Mouse (Mus musculus): Measurements from ENCODE around the gene Ccdc113.
"Not testable (repeated sequence)": the region's sequence is repeated elsewhere in the genome, so short reads cannot be mapped to it uniquely, and the experiment has no call there.

Gene Ccdc113

DNA sequence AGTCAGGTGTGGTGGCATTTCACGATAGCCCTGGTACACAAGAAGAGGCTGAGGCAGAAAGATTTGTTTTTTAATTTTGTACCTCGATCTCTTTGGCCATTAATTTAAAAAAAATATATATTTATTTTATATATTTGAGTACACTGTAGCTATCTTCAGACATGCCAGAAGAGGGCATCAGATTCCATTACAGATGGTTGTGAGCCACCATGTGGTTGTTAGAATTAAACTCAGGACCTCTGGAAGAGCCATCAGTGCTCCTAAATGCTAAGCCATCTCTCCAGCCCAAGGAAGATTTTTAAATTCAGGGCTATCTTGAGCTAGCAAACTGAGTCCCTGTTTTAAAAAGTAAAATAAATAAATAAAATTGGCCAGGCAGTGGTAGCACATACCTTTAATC is 68.3 kb downstream of the Ccdc113 start:
- no peak for DNase-seq (ENCODE audit: low spot score)

DNA sequence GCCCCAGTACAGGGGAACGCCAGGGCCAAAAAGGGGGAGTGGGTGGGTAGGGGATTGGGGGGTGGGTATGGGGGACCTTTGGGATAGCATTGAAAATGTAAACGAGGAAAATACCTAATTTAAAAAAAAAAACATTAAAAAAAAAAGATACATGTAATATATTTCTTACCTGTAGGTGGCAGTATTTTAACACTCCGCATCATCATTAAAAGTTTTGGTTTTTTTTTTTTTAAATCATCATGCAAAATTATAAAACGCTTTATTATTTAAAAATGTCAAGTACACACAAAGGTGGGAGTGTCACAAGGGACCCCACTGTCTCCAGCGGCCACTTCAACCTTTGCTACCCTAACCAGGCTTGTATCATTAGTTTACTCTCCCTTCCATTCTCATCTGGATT is 72.6 kb downstream of the Ccdc113 start:
- not testable (repeated sequence) for DNase-seq (ENCODE audit: low spot score)

DNA sequence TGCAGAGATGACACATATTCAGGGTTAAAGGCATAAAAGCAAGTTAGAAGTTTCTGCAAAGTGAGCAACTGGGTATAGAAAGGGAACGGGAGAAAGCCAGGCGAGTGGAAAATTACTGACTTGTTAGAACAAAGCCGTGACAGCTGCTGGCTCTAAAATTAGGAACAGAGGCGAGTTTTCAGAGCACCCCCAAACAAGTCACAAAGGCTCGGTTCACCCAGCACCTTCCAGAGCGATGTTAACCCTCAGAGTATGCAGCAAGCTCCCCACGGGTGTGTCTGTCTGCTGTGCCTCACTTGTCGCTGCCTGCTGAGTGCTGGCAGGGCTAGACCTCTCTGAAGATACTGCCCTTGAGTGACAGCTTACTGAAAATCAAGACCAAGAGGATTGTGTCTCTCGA is 73.3 kb downstream of the Ccdc113 start:
- DNase-seq (ENCODE audit: low spot score): no peak

All from ovary, adult 18-20 months (tissue).